Mouse (Mus musculus) ES-Bruce4 (cell line): ENCODE data around the gene Dhx57.

ENCODE experiments used
- CTCF ChIP-seq: IDR thresholded peaks from one replicate; pipeline ENCODE4 v1.8.1; 2011; ENCODE audit warnings: low read depth, low read length
- EP300 ChIP-seq: IDR thresholded peaks from 2 replicates; pipeline ENCODE4 v1.6.1; 2011; ENCODE audit warnings: low read depth, low read length; ENCODE audit not compliant: insufficient read depth
- POLR2A ChIP-seq: IDR thresholded peaks from one replicate; pipeline ENCODE4 v1.8.1; 2011; ENCODE audit warnings: low read length; ENCODE audit not compliant: insufficient read depth

DNA sequence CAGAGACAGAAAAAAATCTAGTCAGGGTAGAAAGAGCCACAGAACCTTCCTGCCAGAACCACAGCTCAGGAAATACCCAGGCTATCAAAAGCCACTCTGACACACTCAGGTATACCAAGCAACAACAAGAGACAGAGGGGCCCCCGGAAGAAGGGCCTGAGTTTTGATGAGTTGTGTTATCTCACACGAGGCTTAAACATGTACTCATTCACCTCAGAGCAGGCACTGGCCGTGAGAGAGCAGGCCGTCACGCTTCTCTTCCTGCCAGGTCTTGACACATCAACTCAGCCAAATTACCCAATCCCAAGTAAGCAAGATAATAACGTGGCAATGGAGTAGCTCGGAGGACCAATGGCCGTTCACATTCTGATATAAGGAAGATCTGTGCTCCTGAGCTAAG, 33.4 kb upstream of the Dhx57 start:
- TF ChIP-seq CTCF = no peak
- TF ChIP-seq POLR2A = no peak
- TF ChIP-seq EP300 = no peak
